Comparison of ENCODE assay signal across 7 mouse cellular contexts in the genomic region with DNA sequence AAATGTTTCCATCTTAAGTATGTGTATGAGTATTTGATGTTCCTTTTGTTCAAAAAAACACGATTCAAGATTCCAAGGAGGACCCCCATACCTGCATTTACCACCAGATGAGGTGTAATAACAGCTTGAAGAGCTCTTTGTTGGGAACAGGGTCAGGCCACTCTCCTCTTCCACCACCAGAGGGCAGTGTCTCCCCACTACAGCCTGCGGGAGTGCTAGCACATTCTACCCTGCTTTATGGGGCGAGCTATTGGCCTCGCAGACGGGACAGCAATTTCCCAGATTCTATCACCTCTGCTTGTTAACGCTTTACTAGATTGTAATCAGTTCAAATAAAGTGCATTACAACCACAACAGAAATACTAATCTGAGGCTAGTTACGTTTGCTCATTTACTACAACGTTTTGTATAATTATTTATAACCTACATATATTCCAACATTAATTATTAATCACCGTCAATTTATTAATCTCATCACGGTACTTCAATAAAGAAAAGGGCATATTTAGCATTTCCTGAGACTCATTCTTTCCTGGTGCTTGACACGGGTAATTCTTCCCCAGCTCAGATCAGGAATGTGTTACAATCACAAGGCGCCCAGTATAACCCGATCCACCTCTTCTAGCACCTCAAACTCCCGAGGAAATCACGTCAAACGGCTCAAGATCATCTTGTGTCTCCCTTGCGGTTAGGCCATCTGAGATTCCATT. TPM values are rescaled to one million over a fixed set of nuclear protein-coding genes. Genes with fewer than 3 reads are reported as not detected.
DNase-seq lines count a peak whose midpoint lies in the region; ATAC-seq and TF ChIP-seq lines count a peak whose summit lies in the region.

No protein-coding gene starts in this region.

- peak; percentile 99 for TF ChIP-seq CTCF in kidney, adult 2 months (conservative IDR thresholded peaks at IDR 0.05; ENCODE audit: insufficient read depth, insufficient read length, low read depth, low read length)

- WGBS in kidney, adult 2 months, result 31% methylated on average over 17 of the region's 17 CpGs
- 51% methylated on average over 17 of the region's 17 CpGs for WGBS in limb, embryonic 10.5 days

- H3K4me3 ChIP-seq in kidney, adult 2 months (ENCODE audit: insufficient read depth, low read depth, low read length), result no peak overlapping the region
- no peak overlapping the region for H3K4me3 ChIP-seq in limb, embryonic 10.5 days

- H3K27ac ChIP-seq in kidney, adult 2 months (ENCODE audit: insufficient read depth, low read depth, low read length), result no peak overlapping the region
- H3K27ac ChIP-seq in limb, embryonic 10.5 days, result no peak overlapping the region

- H3K27me3 ChIP-seq in kidney, adult 2 months (replicated peaks; ENCODE audit: control insufficient read depth, insufficient read depth, low read length), result no peaks in the 10 kb centered on the region
- no peaks in the 10 kb centered on the region for H3K27me3 ChIP-seq in limb, embryonic 10.5 days (ENCODE audit: low read depth, poor library complexity, severe bottlenecking)

- ATAC-seq in monocyte, adult 5-6 weeks (replicated peaks; ENCODE audit: insufficient number of reproducible peaks, low FRiP score, low TSS enrichment, poor library complexity, severe bottlenecking), result peak; percentile 66

- TF ChIP-seq POLR2A in kidney, adult 2 months (IDR thresholded peaks at IDR 0.05; ENCODE audit: low read depth, low read length), result no peak

- no peaks in the 10 kb centered on the region for H3K9me3 ChIP-seq in limb, embryonic 10.5 days (replicated peaks)

- no peaks in the 10 kb centered on the region for H3K36me3 ChIP-seq in kidney, adult 2 months (ENCODE audit: control insufficient read depth, insufficient read depth, low read length)
- peaks cover 88% of the 10 kb centered on the region for H3K36me3 ChIP-seq in limb, embryonic 10.5 days

- no peaks in the 10 kb centered on the region for H3K4me1 ChIP-seq in kidney, adult 2 months (ENCODE audit: control insufficient read depth, insufficient read depth, low read length)
- H3K4me1 ChIP-seq in limb, embryonic 10.5 days, result no peaks in the 10 kb centered on the region

- peak; percentile 66 to 92 for DNase-seq in adrenal gland, adult (ENCODE audit: inconsistent age in 2 of 2, low spot score in 1 of 2)
- DNase-seq in cerebellum, postnatal 14 days, result peak; percentile 93 to 94
- DNase-seq in gastrocnemius, adult 18-20 months (ENCODE audit: low spot score), result peak; percentile 82
- DNase-seq in kidney, adult 2 months, result peak; percentile 77
- peak; percentile 89 for DNase-seq in limb, embryonic 10.5 days (ENCODE audit: low spot score)
- DNase-seq in spleen, postnatal 14 days (ENCODE audit: low spot score in 2 of 2), result peak; percentile 29 to 60

RNA-seq across cellular contexts. Expression of a gene that starts 56.1 kb away (rescaled TPM):
- 10 to 100 TPM; 16.3 to 18.4 TPM for total RNA-seq in gastrocnemius, adult 18-20 months (2021)
- polyA plus RNA-seq in kidney, adult 2 months (2012; rRNA removed), result 7.7 and 8.4 TPM in 2 replicates
- 34.9 and 39.0 TPM in 2 replicates for polyA plus RNA-seq in limb, embryonic 10.5 days (2016; fragmentation: Nextera tagmentation; extraction: Ambion mirVana)
- 15.8 to 26.1 TPM (median 17.2 TPM) in 3 replicates for total RNA-seq in monocyte, adult 5-6 weeks (2017)
